Mouse (Mus musculus) MEL (cell line): ENCODE measurements around the gene Tmem231. TPM values are rescaled to one million over a fixed set of nuclear protein-coding genes. Genes with fewer than 3 reads are reported as not detected.

Source experiments
- DNase-seq: peaks from one replicate; pipeline ENCODE4 v3.0.0; 2011; ENCODE audit warnings: low read depth, low spot score
- H3K27ac ChIP-seq: 2 replicates; pipeline ENCODE4 v1.5.1; 2012; ENCODE audit warnings: low read depth, mild to moderate bottlenecking, control low read depth, low read length, moderate library complexity; ENCODE audit not compliant: control insufficient read depth
- H3K27me3 ChIP-seq, 2 experiments: fragments of 150-350 bp in 1 of 2; sonication (generic) in 1 of 2; 2 replicates each; pipeline ENCODE4 v1.6.1; 2012; ENCODE audit warnings: low read length in 2 of 2, mild to moderate bottlenecking in 2 of 2, improper control_type of control experiment in 1 of 2, moderate library complexity in 1 of 2; ENCODE audit not compliant: insufficient read depth in 2 of 2, control insufficient read depth in 1 of 2
- H3K36me3 ChIP-seq, 2 experiments: 2 replicates each; pipeline ENCODE4 v1.6.1; 2012 to 2014; ENCODE audit warnings: low read length in 2 of 2, improper control_type of control experiment in 1 of 2, inconsistent platforms in 1 of 2, mild to moderate bottlenecking in 1 of 2; ENCODE audit not compliant: insufficient read depth in 2 of 2, control insufficient read depth in 1 of 2
- H3K4me1 ChIP-seq, 2 experiments: fragments of 150-350 bp in 1 of 2; sonication (generic) in 1 of 2; 2 replicates each; pipeline ENCODE4 v1.6.1; 2012; ENCODE audit warnings: low read length in 2 of 2, improper control_type of control experiment in 1 of 2, mild to moderate bottlenecking in 1 of 2; ENCODE audit not compliant: insufficient read depth in 2 of 2, control insufficient read depth in 1 of 2
- H3K4me3 ChIP-seq, 2 experiments: fragments of 150-350 bp in 1 of 2; sonication (generic) in 1 of 2; 2 replicates each; pipeline ENCODE4 v1.5.1; 2012; ENCODE audit warnings: low read depth in 2 of 2, low read length in 2 of 2, mild to moderate bottlenecking in 2 of 2, moderate library complexity in 2 of 2, control low read depth in 1 of 2, improper control_type of control experiment in 1 of 2; ENCODE audit not compliant: control insufficient read depth in 1 of 2, insufficient read depth in 1 of 2
- H3K79me2 ChIP-seq: 2 replicates; pipeline ENCODE4 v1.6.1; 2012; ENCODE audit warnings: mild to moderate bottlenecking, low read length, moderate library complexity; ENCODE audit not compliant: control insufficient read depth, poor library complexity, insufficient read depth
- H3K9ac ChIP-seq: 2 replicates; pipeline ENCODE4 v1.6.1; 2012; ENCODE audit warnings: low read depth, mild to moderate bottlenecking, control low read depth, low read length, moderate library complexity; ENCODE audit not compliant: control insufficient read depth, poor library complexity, severe bottlenecking
- H3K9me3 ChIP-seq: fragments of 150-350 bp; sonication (generic); replicated peaks from 2 replicates; pipeline ENCODE4 v1.6.1; 2012; ENCODE audit warnings: mild to moderate bottlenecking, low read length, improper control_type of control experiment, moderate library complexity; ENCODE audit not compliant: insufficient read depth
- CHD2 ChIP-seq: IDR thresholded peaks from 2 replicates; pipeline ENCODE4 v1.6.1; 2011; ENCODE audit warnings: low read length, improper control_type of control experiment
- CTCF ChIP-seq, 3 experiments: IDR thresholded peaks in 2 of 3; conservative IDR thresholded peaks in 1 of 3; 2 replicates each; pipeline ENCODE4 v1.5.1; 2011 to 2012; ENCODE audit warnings: low read length in 3 of 3, low read depth in 2 of 3, mild to moderate bottlenecking in 2 of 3, improper control_type of control experiment in 1 of 3, inconsistent platforms in 1 of 3, mixed read lengths in 1 of 3, moderate library complexity in 1 of 3; ENCODE audit not compliant: control insufficient read depth in 1 of 3, insufficient read depth in 1 of 3, poor library complexity in 1 of 3, severe bottlenecking in 1 of 3
- EP300 ChIP-seq, 2 experiments: IDR thresholded peaks; 2 replicates each; pipeline ENCODE4 v1.6.1; 2011; ENCODE audit warnings: improper control_type of control experiment in 2 of 2, low read length in 2 of 2, low read depth in 1 of 2, mild to moderate bottlenecking in 1 of 2
- ETS1 ChIP-seq: IDR thresholded peaks from 2 replicates; pipeline ENCODE4 v1.6.1; 2012; ENCODE audit warnings: low read depth, mild to moderate bottlenecking, inconsistent platforms, low read length, improper control_type of control experiment, moderate library complexity
- GABPA ChIP-seq: IDR thresholded peaks from 2 replicates; pipeline ENCODE4 v1.6.1; 2012; ENCODE audit warnings: low read depth, mild to moderate bottlenecking, inconsistent platforms, low read length, improper control_type of control experiment, moderate library complexity
- GATA1 ChIP-seq: IDR thresholded peaks from 2 replicates; pipeline ENCODE4 v1.6.1; 2011; ENCODE audit warnings: low read depth, low read length, improper control_type of control experiment
- HCFC1 ChIP-seq: IDR thresholded peaks from 2 replicates; pipeline ENCODE4 v1.6.1; 2012; ENCODE audit warnings: low read depth, mild to moderate bottlenecking, inconsistent platforms, low read length, improper control_type of control experiment, moderate library complexity
- JUND ChIP-seq: IDR thresholded peaks from 2 replicates; pipeline ENCODE4 v1.6.1; 2011; ENCODE audit warnings: low read depth, mild to moderate bottlenecking, improper control_type of control experiment, low read length
- KAT2A ChIP-seq: conservative IDR thresholded peaks from 2 replicates; pipeline ENCODE4 v1.6.1; 2012; ENCODE audit warnings: low read depth, low read length, improper control_type of control experiment, inconsistent platforms
- MAX ChIP-seq: IDR thresholded peaks from 2 replicates; pipeline ENCODE4 v1.6.1; 2011; ENCODE audit warnings: low read length, improper control_type of control experiment
- MAZ ChIP-seq: IDR thresholded peaks from 2 replicates; pipeline ENCODE4 v1.6.1; 2012; ENCODE audit warnings: low read depth, mild to moderate bottlenecking, inconsistent platforms, low read length, improper control_type of control experiment
- MEF2A ChIP-seq: IDR thresholded peaks from 2 replicates; pipeline ENCODE4 v1.6.1; 2014; ENCODE audit warnings: low read depth, mild to moderate bottlenecking, inconsistent platforms, low read length, improper control_type of control experiment; ENCODE audit not compliant: poor library complexity, insufficient replicate concordance, severe bottlenecking; ENCODE audit errors: extremely low read depth
- MXI1 ChIP-seq: IDR thresholded peaks from 2 replicates; pipeline ENCODE4 v1.6.1; 2011; ENCODE audit warnings: mild to moderate bottlenecking, low read depth, low read length, improper control_type of control experiment
- MYB ChIP-seq: IDR thresholded peaks from 2 replicates; pipeline ENCODE4 v1.6.1; 2011; ENCODE audit warnings: mild to moderate bottlenecking, low read depth, low read length, improper control_type of control experiment
- MYC ChIP-seq: IDR thresholded peaks from 2 replicates; pipeline ENCODE4 v1.6.1; 2011; ENCODE audit warnings: low read depth, mild to moderate bottlenecking, low read length, improper control_type of control experiment, moderate library complexity
- NELFE ChIP-seq: IDR thresholded peaks from 2 replicates; pipeline ENCODE4 v1.6.1; 2011; ENCODE audit warnings: low read depth, low read length, improper control_type of control experiment
- NRF1 ChIP-seq: IDR thresholded peaks from 2 replicates; pipeline ENCODE4 v1.6.1; 2014; ENCODE audit warnings: low read depth, mild to moderate bottlenecking, inconsistent platforms, low read length, improper control_type of control experiment, moderate library complexity; ENCODE audit not compliant: poor library complexity, insufficient read depth, severe bottlenecking
- POLR2A ChIP-seq, 2 experiments: IDR thresholded peaks; 2 replicates each; pipeline ENCODE4 v1.6.1; 2011 to 2012; ENCODE audit warnings: low read length in 2 of 2, mild to moderate bottlenecking in 2 of 2, control low read depth in 1 of 2, improper control_type of control experiment in 1 of 2, low read depth in 1 of 2, moderate library complexity in 1 of 2; ENCODE audit not compliant: control insufficient read depth in 1 of 2, insufficient read depth in 1 of 2, poor library complexity in 1 of 2
- POLR2AphosphoS5 ChIP-seq: IDR thresholded peaks from 2 replicates; pipeline ENCODE4 v1.6.1; 2012; ENCODE audit warnings: low read depth, borderline replicate concordance, mild to moderate bottlenecking, inconsistent platforms, low read length, moderate library complexity, mixed read lengths
- RAD21 ChIP-seq: IDR thresholded peaks from 2 replicates; pipeline ENCODE4 v1.6.1; 2011; ENCODE audit warnings: mild to moderate bottlenecking, low read depth, low read length, improper control_type of control experiment
- RCOR1 ChIP-seq: IDR thresholded peaks from 2 replicates; pipeline ENCODE4 v1.6.1; 2012; ENCODE audit warnings: low read depth, mild to moderate bottlenecking, inconsistent platforms, low read length, improper control_type of control experiment
- SIN3A ChIP-seq: IDR thresholded peaks from 2 replicates; pipeline ENCODE4 v1.6.1; 2012; ENCODE audit warnings: low read length, improper control_type of control experiment, inconsistent platforms
- SMC3 ChIP-seq: IDR thresholded peaks from 2 replicates; pipeline ENCODE4 v1.6.1; 2011; ENCODE audit warnings: low read depth, low read length, improper control_type of control experiment
- TAL1 ChIP-seq: IDR thresholded peaks from 2 replicates; pipeline ENCODE4 v1.6.1; 2012; ENCODE audit warnings: mild to moderate bottlenecking, inconsistent platforms, low read length, moderate library complexity, mixed read lengths
- TBP ChIP-seq: IDR thresholded peaks from 2 replicates; pipeline ENCODE4 v1.8.0; 2011; ENCODE audit warnings: low read depth, low read length, improper control_type of control experiment
- TCF12 ChIP-seq: IDR thresholded peaks from 2 replicates; pipeline ENCODE4 v1.6.1; 2014; ENCODE audit warnings: low read depth, mild to moderate bottlenecking, inconsistent platforms, low read length, improper control_type of control experiment, moderate library complexity
- UBTF ChIP-seq: IDR thresholded peaks from 2 replicates; pipeline ENCODE4 v1.6.1; 2012; ENCODE audit warnings: low read depth, mild to moderate bottlenecking, inconsistent platforms, low read length, improper control_type of control experiment, moderate library complexity, borderline replicate concordance; ENCODE audit not compliant: insufficient read depth
- USF1 ChIP-seq: IDR thresholded peaks from 2 replicates; pipeline ENCODE4 v1.6.1; 2014; ENCODE audit warnings: low read depth, mild to moderate bottlenecking, inconsistent platforms, low read length, improper control_type of control experiment, moderate library complexity
- ZKSCAN1 ChIP-seq: IDR thresholded peaks from 2 replicates; pipeline ENCODE4 v1.6.1; 2012; ENCODE audit warnings: low read depth, mild to moderate bottlenecking, inconsistent platforms, low read length, improper control_type of control experiment, moderate library complexity
- ZNF384 ChIP-seq: IDR thresholded peaks from 2 replicates; pipeline ENCODE4 v1.6.1; 2012; ENCODE audit warnings: low read depth, mild to moderate bottlenecking, inconsistent platforms, low read length, improper control_type of control experiment
- polyA plus RNA-seq, 2 experiments: library from polyadenylated mRNA; stranded (reverse) in 1 of 2; unstranded in 1 of 2; fragments of >175 nt in 1 of 2; fragments of >200 nt in 1 of 2; gene quantifications; 2 replicates each; pipeline versions ENCODE4 v1.2.1 to v1.2.4; 2012; ENCODE audit warnings: low replicate concordance in 2 of 2, low read depth in 1 of 2; ENCODE audit not compliant: insufficient read length in 2 of 2, insufficient read depth in 1 of 2, missing spikeins in 1 of 2
- total RNA-seq: library from RNA; depleted of rRNA; stranded (reverse); fragments of 300-350 nt; gene quantifications from 2 replicates; pipeline ENCODE4 v1.2.3, GENCODE M21; 2012

The Tmem231 gene
- total and polyA plus RNA-seq, 3 experiments: 0.85 to 2.5 TPM; not detected in 1

GRCm38 (mm10) chr8:111877711-111878110 is 56.0 kb downstream of the Tmem231 start:
- Histone ChIP-seq H3K27ac (no peak overlapping the region), H3K9ac (no peak overlapping the region), H3K27me3 (no peaks in the 10 kb centered on the region), H3K9me3 (no peaks in the 10 kb centered on the region), H3K4me1 (peaks cover 0 to 5% of the 10 kb centered on the region in 2 experiments; a peak in 1 of 4 replicates), H3K79me2 (no peaks in the 10 kb centered on the region), H3K4me3 (no peak overlapping the region), H3K36me3 (no peaks in the 10 kb centered on the region; a peak in 2 of 4 replicates)
- no peak for DNase-seq
- no peak for TF ChIP-seq ETS1
- TF ChIP-seq ZKSCAN1: no peak
- no peak for TF ChIP-seq MAZ
- no peak for TF ChIP-seq POLR2A (IDR thresholded peaks at IDR 0.05; ENCODE audit: control insufficient read depth in 1 of 2, insufficient read depth in 1 of 2, low read depth in 1 of 2, low read length in 2 of 2, poor library complexity in 1 of 2)
- TF ChIP-seq EP300 (IDR thresholded peaks at IDR 0.05; ENCODE audit: low read depth in 1 of 2, low read length in 2 of 2): no peak
- TF ChIP-seq SMC3: no peak
- TF ChIP-seq SIN3A: no peak
- TF ChIP-seq TAL1: no peak
- TF ChIP-seq MAX: no peak
- no peak for TF ChIP-seq CHD2
- no peak for TF ChIP-seq TCF12

- peak within 1 kb of the TSS; percentile 84 to 97 for H3K4me3 ChIP-seq
- peaks cover 0 to 4% of the 10 kb centered on the region in 2 experiments; a peak in 2 of 4 replicates for H3K36me3 ChIP-seq
- H3K79me2 ChIP-seq: no peaks in the 10 kb centered on the region
- peak within 1 kb of the TSS; percentile 46 for H3K27ac ChIP-seq
- H3K9me3 ChIP-seq: no peaks in the 10 kb centered on the region
- H3K27me3 ChIP-seq: no peaks in the 10 kb centered on the region
- H3K9ac ChIP-seq: peak within 1 kb of the TSS; percentile 82
- peaks cover 0 to 11% of the 10 kb centered on the region in 2 experiments; a peak in 3 of 4 replicates for H3K4me1 ChIP-seq
- peak; percentile 98 for DNase-seq
- TF ChIP-seq JUND: no peak
- peak; percentile 45 for TF ChIP-seq ZNF384
- TF ChIP-seq MYC: 0 out of 2 replicates have a peak, but pooled peaks have one; percentile 22
- peak; percentile 47; the same call in 1 of the 2 replicates for TF ChIP-seq ETS1
- no peak for TF ChIP-seq POLR2AphosphoS5
- peak; percentile 45 for TF ChIP-seq SMC3
- 0 out of 2 replicates have a peak, but pooled peaks have one; percentile 17 for TF ChIP-seq USF1
- TF ChIP-seq MXI1: 0 out of 2 replicates have a peak, but pooled peaks have one; percentile 17
- 0 out of 4 replicates have a peak, but pooled peaks of 1 of the 2 experiments have one; percentile 36 for TF ChIP-seq EP300 (IDR thresholded peaks at IDR 0.05; ENCODE audit: low read depth in 1 of 2, low read length in 2 of 2)
- no peak for TF ChIP-seq RCOR1
- no peak for TF ChIP-seq MEF2A
- peak; percentile 65; the same call in 1 of the 2 replicates for TF ChIP-seq MAZ
- TF ChIP-seq RAD21: peak; percentile 56
- TF ChIP-seq TBP: peak; percentile 70
- peak; percentile 44 for TF ChIP-seq TCF12
- peak; percentile 61; the same call in 1 of the 2 replicates for TF ChIP-seq MYB
- no peak for TF ChIP-seq UBTF
- TF ChIP-seq GATA1: no peak
- peak; percentile 67 for TF ChIP-seq HCFC1
- no peak; the same call in 1 of the 2 replicates for TF ChIP-seq KAT2A
- no peak for TF ChIP-seq GABPA
- TF ChIP-seq CTCF (IDR thresholded peaks at IDR 0.05 in 2 of 3, conservative IDR thresholded peaks at IDR 0.05 in 1 of 3; ENCODE audit: control insufficient read depth in 1 of 3, insufficient read depth in 1 of 3, low read depth in 2 of 3, low read length in 3 of 3, poor library complexity in 1 of 3, severe bottlenecking in 1 of 3): peak; percentile 82 to 98 (median 83)
- 0 out of 2 replicates have a peak, but pooled peaks have one; percentile 32 for TF ChIP-seq MAX
- peak; percentile 80 for TF ChIP-seq NELFE
- peak; percentile 90 for TF ChIP-seq NRF1
Observed at GRCm38 (mm10) chr8:111876355-111876948, 57.2 kb downstream of the Tmem231 start, which contains the start of gene Tmem170. TSS of gene Tmem170 (minus strand) at chr8:111876750.
